Mouse (Mus musculus): ENCODE measurements around the gene Ndufc1. TPM values are rescaled to one million over a fixed set of nuclear protein-coding genes. Genes with fewer than 3 reads are reported as not detected.
"Not testable (repeated sequence)": the region's sequence is repeated elsewhere in the genome, so short reads cannot be mapped to it uniquely, and the experiment has no call there.

Gene Ndufc1
- polyA plus RNA-seq (2015; fragmentation: Nextera tagmentation; extraction: Ambion mirVana) = 680 and 706 TPM in 2 replicates

- peak; percentile 91 for ATAC-seq
- WGBS = 0% methylated on average over 37 of the region's 40 CpGs
Measured at GRCm38 (mm10) chr3:51408561-51409183, at the start of gene Ndufc1. TSS of gene Ndufc1 (minus strand) at chr3:51408988.

DNA sequence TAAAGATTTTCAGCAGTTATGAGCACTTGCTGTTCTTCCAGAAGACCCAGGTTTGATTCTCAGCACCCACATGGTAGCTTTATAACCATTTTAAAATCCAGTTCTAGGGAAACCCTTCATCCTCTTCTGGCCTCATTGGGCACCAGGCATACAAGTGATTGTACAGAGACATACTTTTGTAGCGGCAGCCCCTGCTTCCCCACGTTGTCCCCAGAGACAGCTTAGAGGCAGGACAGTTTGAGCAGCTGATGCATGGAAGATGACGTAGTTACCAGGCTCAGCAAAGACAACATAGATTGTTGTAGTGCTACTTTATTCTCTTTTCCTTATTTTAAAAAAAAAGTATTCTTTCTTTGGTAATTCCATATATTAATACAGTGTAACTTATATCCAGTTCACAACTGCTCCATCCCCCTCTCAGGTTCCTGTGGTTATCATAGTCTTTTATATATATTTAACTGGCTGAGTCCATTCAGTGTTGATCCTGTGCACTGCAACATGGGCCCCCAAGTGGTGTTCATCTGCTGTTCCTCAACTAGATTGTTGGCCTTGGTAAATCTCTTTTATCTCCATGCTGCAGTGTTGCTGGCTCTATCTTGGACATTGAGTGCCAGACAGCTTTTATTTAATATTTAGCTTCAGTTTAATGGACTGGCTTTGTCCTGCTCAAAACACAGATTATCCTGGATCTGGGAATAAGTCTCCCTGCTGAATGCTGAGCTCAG, 26.2 kb upstream of the Ndufc1 start:
- H3K4me3 ChIP-seq (ENCODE audit: low read depth, low read length) = no peak overlapping the region
- no peaks in the 10 kb centered on the region; the same call in 1 of the 2 replicates for H3K9me3 ChIP-seq (replicated peaks; ENCODE audit: control insufficient read depth, low read length, poor library complexity, severe bottlenecking)
- WGBS = 76% methylated on average over 3 of the region's 3 CpGs
- ATAC-seq = no peak
- no peaks in the 10 kb centered on the region for H3K27me3 ChIP-seq (ENCODE audit: control insufficient read depth, insufficient read depth, low read depth, low read length)
- H3K4me2 ChIP-seq (ENCODE audit: low read length) = no peak overlapping the region
- no peak overlapping the region for H3K9ac ChIP-seq (ENCODE audit: low read depth, low read length)
- no peak overlapping the region for H3K27ac ChIP-seq (ENCODE audit: low read length)
- no peaks in the 10 kb centered on the region for H3K36me3 ChIP-seq (ENCODE audit: control insufficient read depth, insufficient read depth, low read length)
- no peaks in the 10 kb centered on the region for H3K4me1 ChIP-seq (ENCODE audit: control insufficient read depth, insufficient read depth, low read length)

More at GRCm38 (mm10) chr3:51408561-51409183, at the start of gene Ndufc1:
- Histone ChIP-seq H3K4me2 (ENCODE audit: low read length) (peak within 1 kb of the TSS; percentile 69), H3K27me3 (ENCODE audit: control insufficient read depth, insufficient read depth, low read depth, low read length) (no peaks in the 10 kb centered on the region), H3K27ac (ENCODE audit: low read length) (peak within 1 kb of the TSS; percentile 96), H3K4me1 (ENCODE audit: control insufficient read depth, insufficient read depth, low read length) (peaks cover 11% of the 10 kb centered on the region), H3K4me3 (ENCODE audit: low read depth, low read length) (peak within 1 kb of the TSS; percentile 88), H3K9ac (ENCODE audit: low read depth, low read length) (peak within 1 kb of the TSS; percentile 97), H3K9me3 (replicated peaks; ENCODE audit: control insufficient read depth, low read length, poor library complexity, severe bottlenecking) (no peaks in the 10 kb centered on the region), H3K36me3 (ENCODE audit: control insufficient read depth, insufficient read depth, low read length) (peaks cover 2% of the 10 kb centered on the region)

GRCm38 (mm10) chr3:51434364-51434763, 25.6 kb upstream of the Ndufc1 start:
- not testable (repeated sequence) for ATAC-seq; H3K27me3 ChIP-seq (ENCODE audit: control insufficient read depth, insufficient read depth, low read depth, low read length); H3K4me3 ChIP-seq (ENCODE audit: low read depth, low read length); H3K4me1 ChIP-seq (ENCODE audit: control insufficient read depth, insufficient read depth, low read length); H3K9me3 ChIP-seq (replicated peaks; ENCODE audit: control insufficient read depth, low read length, poor library complexity, severe bottlenecking); H3K27ac ChIP-seq (ENCODE audit: low read length); H3K4me2 ChIP-seq (ENCODE audit: low read length); H3K36me3 ChIP-seq (ENCODE audit: control insufficient read depth, insufficient read depth, low read length); H3K9ac ChIP-seq (ENCODE audit: low read depth, low read length)
- 83% methylated on average over 5 of the region's 5 CpGs for WGBS

DNA sequence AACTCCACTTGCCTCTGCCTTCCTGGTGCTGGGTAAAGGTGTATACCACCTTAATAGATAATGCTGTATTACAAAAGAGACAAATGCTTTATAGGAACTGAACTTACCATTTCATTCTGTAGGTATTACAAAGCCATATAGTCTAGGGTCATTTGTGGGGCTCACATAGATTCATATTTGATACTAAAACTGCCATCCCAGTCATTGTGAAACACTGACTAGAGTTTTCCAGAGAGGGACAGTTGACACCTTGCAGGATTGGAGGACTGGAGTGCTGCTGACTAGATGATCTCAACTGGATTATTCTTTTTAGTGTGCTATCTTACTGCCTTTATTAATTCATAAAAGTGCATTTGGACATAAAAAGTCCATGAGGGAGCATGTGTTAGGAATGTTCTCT, 16.6 kb upstream of the Ndufc1 start:
- no peak for ATAC-seq
- Histone ChIP-seq H3K27me3 (ENCODE audit: control insufficient read depth, insufficient read depth, low read depth, low read length) (no peaks in the 10 kb centered on the region), H3K4me1 (ENCODE audit: control insufficient read depth, insufficient read depth, low read length) (no peaks in the 10 kb centered on the region), H3K36me3 (ENCODE audit: control insufficient read depth, insufficient read depth, low read length) (no peaks in the 10 kb centered on the region), H3K9me3 (replicated peaks; ENCODE audit: control insufficient read depth, low read length, poor library complexity, severe bottlenecking) (no peaks in the 10 kb centered on the region), H3K4me2 (ENCODE audit: low read length) (no peak overlapping the region), H3K27ac (ENCODE audit: low read length) (no peak overlapping the region), H3K4me3 (ENCODE audit: low read depth, low read length) (no peak overlapping the region), H3K9ac (ENCODE audit: low read depth, low read length) (no peak overlapping the region)

DNA sequence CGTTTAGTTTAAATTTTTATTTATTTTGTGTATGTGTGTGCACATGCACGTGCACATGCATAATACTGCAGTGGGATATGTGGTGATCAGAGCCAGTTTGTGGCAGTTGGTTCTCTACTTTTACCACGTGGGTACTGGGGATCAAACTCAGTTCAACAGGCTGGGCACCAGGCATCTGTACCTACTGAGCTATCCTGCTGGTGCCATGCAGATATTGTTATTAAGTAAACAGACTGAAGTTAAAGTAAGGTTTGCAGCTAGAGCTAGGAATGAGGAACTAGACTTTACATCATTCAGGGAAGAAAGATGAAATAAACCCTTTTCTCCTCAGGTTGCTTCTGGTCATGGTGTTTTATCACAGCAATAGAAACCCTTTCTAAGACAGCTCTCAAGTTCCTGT, 13.1 kb upstream of the Ndufc1 start:
- no peaks in the 10 kb centered on the region for H3K36me3 ChIP-seq (ENCODE audit: control insufficient read depth, insufficient read depth, low read length)
- WGBS = 87% methylated on average over 3 of the region's 3 CpGs

DNA sequence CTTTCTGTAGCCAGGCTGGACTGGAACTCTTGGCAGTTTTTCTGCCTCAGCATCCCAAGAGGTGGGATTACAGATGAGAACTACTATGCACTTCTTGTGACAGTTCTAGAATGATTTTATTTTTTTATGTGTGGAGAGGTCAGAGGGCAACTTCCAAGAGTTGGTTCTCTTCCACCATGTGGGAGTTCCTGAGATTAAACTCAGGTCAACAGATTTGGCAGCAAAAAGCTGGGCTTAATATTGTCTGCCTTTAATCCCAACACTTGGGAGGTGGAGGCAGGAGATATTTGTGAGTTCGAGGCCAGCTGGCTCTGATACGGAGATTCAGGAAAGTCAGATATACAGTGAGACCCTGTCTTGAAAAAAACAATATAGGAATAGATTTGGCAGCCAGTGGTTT, 9.2 kb upstream of the Ndufc1 start:
- 51% methylated on average over 2 of the region's 2 CpGs for WGBS
- ATAC-seq = no peak
- H3K9ac ChIP-seq (ENCODE audit: low read depth, low read length) = no peak overlapping the region
- H3K27ac ChIP-seq (ENCODE audit: low read length) = no peak overlapping the region
- no peaks in the 10 kb centered on the region for H3K9me3 ChIP-seq (replicated peaks; ENCODE audit: control insufficient read depth, low read length, poor library complexity, severe bottlenecking)
- peak overlapping the region; percentile 77 for H3K4me2 ChIP-seq (ENCODE audit: low read length)
- no peak overlapping the region for H3K4me3 ChIP-seq (ENCODE audit: low read depth, low read length)
- H3K27me3 ChIP-seq (ENCODE audit: control insufficient read depth, insufficient read depth, low read depth, low read length) = no peaks in the 10 kb centered on the region
- no peaks in the 10 kb centered on the region for H3K36me3 ChIP-seq (ENCODE audit: control insufficient read depth, insufficient read depth, low read length)
- H3K4me1 ChIP-seq (ENCODE audit: control insufficient read depth, insufficient read depth, low read length) = peaks cover 26% of the 10 kb centered on the region

More for the DNA sequence above, 13.1 kb upstream of the Ndufc1 start:
- Histone ChIP-seq H3K9ac (ENCODE audit: low read depth, low read length) (no peak overlapping the region), H3K27ac (ENCODE audit: low read length) (no peak overlapping the region), H3K9me3 (replicated peaks; ENCODE audit: control insufficient read depth, low read length, poor library complexity, severe bottlenecking) (no peaks in the 10 kb centered on the region), H3K4me1 (ENCODE audit: control insufficient read depth, insufficient read depth, low read length) (peaks cover 18% of the 10 kb centered on the region), H3K4me2 (ENCODE audit: low read length) (no peak overlapping the region), H3K27me3 (ENCODE audit: control insufficient read depth, insufficient read depth, low read depth, low read length) (no peaks in the 10 kb centered on the region), H3K4me3 (ENCODE audit: low read depth, low read length) (no peak overlapping the region)
- no peak for ATAC-seq

DNA sequence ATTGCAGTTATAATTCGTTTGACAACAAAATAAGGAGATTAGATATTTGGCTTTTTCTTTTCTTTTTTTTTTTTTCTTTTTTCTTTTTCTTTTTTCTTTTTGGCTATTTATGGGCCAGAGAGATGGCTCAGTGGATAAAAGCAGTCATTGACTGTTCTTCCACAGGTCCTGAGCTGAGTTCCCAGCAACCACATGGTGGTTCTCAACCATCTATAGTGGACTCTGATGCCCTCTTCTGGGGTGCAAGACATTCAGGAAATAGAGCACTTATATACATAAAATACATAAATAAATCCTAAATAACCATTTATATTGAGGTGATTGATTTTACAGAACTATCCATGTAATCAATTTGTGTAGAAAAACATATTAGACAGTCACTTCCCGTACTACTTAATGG, 8.7 kb upstream of the Ndufc1 start:
- Histone ChIP-seq H3K9ac (ENCODE audit: low read depth, low read length) (no peak overlapping the region), H3K4me1 (ENCODE audit: control insufficient read depth, insufficient read depth, low read length) (peaks cover 26% of the 10 kb centered on the region), H3K27me3 (ENCODE audit: control insufficient read depth, insufficient read depth, low read depth, low read length) (no peaks in the 10 kb centered on the region), H3K4me3 (ENCODE audit: low read depth, low read length) (peak overlapping the region; percentile 97), H3K4me2 (ENCODE audit: low read length) (peak overlapping the region; percentile 77), H3K9me3 (replicated peaks; ENCODE audit: control insufficient read depth, low read length, poor library complexity, severe bottlenecking) (no peaks in the 10 kb centered on the region), H3K27ac (ENCODE audit: low read length) (no peak overlapping the region), H3K36me3 (ENCODE audit: control insufficient read depth, insufficient read depth, low read length) (no peaks in the 10 kb centered on the region)
- no peak for ATAC-seq
- WGBS = 46% methylated on average over 2 of the region's 2 CpGs

- Histone ChIP-seq H3K27ac (ENCODE audit: low read length) (no peak overlapping the region), H3K4me1 (ENCODE audit: control insufficient read depth, insufficient read depth, low read length) (peaks cover 26% of the 10 kb centered on the region), H3K27me3 (ENCODE audit: control insufficient read depth, insufficient read depth, low read depth, low read length) (no peaks in the 10 kb centered on the region), H3K9ac (ENCODE audit: low read depth, low read length) (peak overlapping the region; percentile 96), H3K4me3 (ENCODE audit: low read depth, low read length) (peak overlapping the region; percentile 97), H3K4me2 (ENCODE audit: low read length) (peak overlapping the region; percentile 77), H3K36me3 (ENCODE audit: control insufficient read depth, insufficient read depth, low read length) (no peaks in the 10 kb centered on the region), H3K9me3 (replicated peaks; ENCODE audit: control insufficient read depth, low read length, poor library complexity, severe bottlenecking) (no peaks in the 10 kb centered on the region)
- 9% methylated on average over 8 of the region's 8 CpGs for WGBS
- no peak for ATAC-seq
Measured at GRCm38 (mm10) chr3:51417135-51417458, 8.3 kb upstream of the Ndufc1 start.

DNA sequence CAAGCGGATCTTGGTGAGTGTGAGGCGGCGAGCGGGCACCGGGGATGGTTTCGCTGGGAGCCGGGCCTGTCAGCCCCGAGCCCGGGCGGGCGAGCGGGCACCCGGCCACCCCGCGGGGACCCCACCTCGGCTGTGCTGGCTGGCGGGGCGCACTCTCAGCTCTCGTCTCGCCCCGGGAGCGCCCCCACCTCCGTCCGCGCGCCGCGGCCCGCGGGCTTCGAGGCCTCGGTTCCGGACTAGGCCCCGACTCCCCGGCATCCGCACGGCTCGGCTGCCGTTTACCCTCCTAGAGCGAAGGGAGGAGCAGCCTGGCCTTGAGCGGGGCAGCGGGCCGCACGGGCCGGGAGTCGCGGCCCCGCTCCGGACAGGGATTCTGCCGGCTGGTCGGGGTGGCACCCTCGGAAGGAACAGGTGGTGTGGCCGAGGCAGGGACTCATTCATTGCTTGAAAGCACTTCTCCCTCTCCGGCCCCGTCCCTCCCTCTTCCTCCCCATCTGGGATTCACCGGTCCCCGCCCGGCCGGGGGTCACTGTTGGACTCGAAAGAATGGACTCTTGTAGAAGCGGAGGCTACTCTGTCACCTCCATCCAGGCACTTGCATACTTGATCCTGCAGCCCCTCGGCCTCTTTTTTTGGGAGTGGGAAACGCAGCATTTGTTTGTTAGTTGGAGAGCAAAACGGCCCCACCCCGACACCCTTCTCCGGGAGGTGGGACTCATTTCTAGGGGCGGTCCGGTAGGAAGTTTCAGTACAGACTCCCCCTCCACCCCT, 7.8 kb upstream of the Ndufc1 start:
- Histone ChIP-seq H3K36me3 (ENCODE audit: control insufficient read depth, insufficient read depth, low read length) (no peaks in the 10 kb centered on the region), H3K4me2 (ENCODE audit: low read length) (peak overlapping the region; percentile 77), H3K9me3 (replicated peaks; ENCODE audit: control insufficient read depth, low read length, poor library complexity, severe bottlenecking) (no peaks in the 10 kb centered on the region), H3K4me1 (ENCODE audit: control insufficient read depth, insufficient read depth, low read length) (peaks cover 26% of the 10 kb centered on the region), H3K4me3 (ENCODE audit: low read depth, low read length) (peak overlapping the region; percentile 97), H3K27me3 (ENCODE audit: control insufficient read depth, insufficient read depth, low read depth, low read length) (no peaks in the 10 kb centered on the region), H3K9ac (ENCODE audit: low read depth, low read length) (peak overlapping the region; percentile 96), H3K27ac (ENCODE audit: low read length) (peak overlapping the region; percentile 92)
- ATAC-seq = peak; percentile 69
- WGBS = 0% methylated on average over 49 of the region's 68 CpGs

Measured in midbrain, embryonic 16.5 days (tissue).